Mouse (Mus musculus) splenic B cell, adult 2 months (primary cell): ENCODE measurements around the gene Gm2244.
"Not testable (repeated sequence)": the region's sequence is repeated elsewhere in the genome, so short reads cannot be mapped to it uniquely, and the experiment has no call there.

Source experiments
- DNase-seq: peaks from one replicate; pipeline ENCODE4 v3.0.0-alpha.2; 2011; ENCODE audit warnings: low read depth, low spot score
- H3K27me3 ChIP-seq: 2 replicates; pipeline ENCODE4 v1.6.1; 2012; ENCODE audit warnings: mild to moderate bottlenecking, low read length, moderate library complexity, mixed read lengths; ENCODE audit not compliant: control insufficient read depth, poor library complexity, insufficient read depth, severe bottlenecking
- H3K36me3 ChIP-seq: 2 replicates; pipeline ENCODE4 v1.6.1; 2012; ENCODE audit warnings: mild to moderate bottlenecking, low read length, moderate library complexity, mixed read lengths; ENCODE audit not compliant: control insufficient read depth, poor library complexity, insufficient read depth, severe bottlenecking

Gene Gm2244

GRCm38 (mm10) chr14:19549863-19550262, at the start of gene Gm2244:
TSS of gene Gm2244 (minus strand) at chr14:19549963.
- not testable (repeated sequence) for DNase-seq, H3K36me3 ChIP-seq

DNA sequence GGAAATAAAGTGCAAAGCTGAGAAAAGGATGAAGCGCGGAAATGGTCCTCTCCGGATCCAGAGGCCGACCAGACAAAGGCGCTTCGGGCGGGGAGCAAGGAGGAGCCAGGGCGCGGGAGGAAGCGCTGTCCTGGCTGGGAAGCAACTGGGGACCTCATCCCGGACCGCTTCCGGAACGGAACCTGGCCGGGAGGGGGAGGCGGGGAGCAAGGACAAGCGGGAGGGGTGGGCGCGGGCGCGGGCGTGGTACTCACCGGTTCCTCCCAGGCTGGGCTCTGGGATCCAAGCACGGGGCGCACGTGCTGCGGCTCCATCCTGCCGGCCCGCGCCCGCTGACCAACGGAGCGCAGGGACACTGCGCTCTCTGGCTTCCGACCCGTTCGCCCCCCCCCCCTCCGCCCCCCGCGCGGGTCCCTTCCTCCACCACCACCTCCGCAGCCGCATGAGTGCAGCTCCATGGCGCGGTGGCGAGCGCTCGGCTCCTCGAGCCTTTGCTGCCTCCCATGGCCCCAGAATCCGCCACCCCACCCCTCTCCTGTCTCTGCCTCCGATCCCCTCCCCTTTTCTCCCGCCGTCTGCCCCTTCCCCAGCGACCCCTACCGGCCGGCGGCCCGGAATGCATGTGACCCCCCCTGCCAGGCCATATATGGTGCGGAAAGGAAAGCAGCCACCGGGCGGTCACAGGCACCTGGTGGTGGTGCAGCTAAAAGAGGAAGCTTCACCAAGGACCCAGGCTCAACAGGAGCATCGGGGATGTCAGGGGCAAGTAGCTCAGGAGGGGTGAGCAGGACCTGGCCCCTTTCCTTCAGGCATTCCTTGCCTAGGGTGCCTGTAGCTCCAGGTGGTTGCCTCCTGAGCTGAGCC, 35.3 kb upstream of the Gm2244 start, which contains the start of gene Gm2237:
Gene Gm2237, minus strand, starts transcription at position 332 of the 864 bp plus-strand sequence.
- peak; percentile 7 for DNase-seq
- H3K27me3 ChIP-seq = not testable (repeated sequence)

More at GRCm38 (mm10) chr14:19549863-19550262, at the start of gene Gm2244:
- not testable (repeated sequence) for H3K27me3 ChIP-seq

More for the DNA sequence above, 35.3 kb upstream of the Gm2244 start, which contains the start of gene Gm2237:
- H3K36me3 ChIP-seq = not testable (repeated sequence)
